Mouse (Mus musculus) liver, postnatal 0 days (tissue): Measurements from ENCODE around the gene Sgcb.

Experiments
- CTCF ChIP-seq: sonication (generic); IDR thresholded peaks from 2 replicates; pipeline ENCODE4 v1.5.1; 2016; ENCODE audit warnings: antibody characterized with exemption, low read depth
- EP300 ChIP-seq: IDR thresholded peaks from 2 replicates; pipeline ENCODE4 v1.6.1; 2016; ENCODE audit warnings: antibody characterized with exemption, low read depth, mild to moderate bottlenecking

GRCm38 (mm10) chr5:73669386-73669785 is 21.8 kb upstream of the Sgcb start:
- no peak for TF ChIP-seq CTCF
- TF ChIP-seq EP300 = no peak
